Mouse (Mus musculus): ENCODE results near the gene Atp6v0d1. TPM values are rescaled to one million over a fixed set of nuclear protein-coding genes. Genes with fewer than 3 reads are reported as not detected.

The Atp6v0d1 gene
- polyA plus RNA-seq, 1 experiment, result 148 TPM

Other genes with a start within 250 kb of the Atp6v0d1 start
- gene Lrrc29, start 239.8 kb downstream of the Atp6v0d1 start, polyA plus RNA-seq (2012; rRNA removed), result 3.9 and 6.1 TPM in 2 replicates
- 72.7 and 103 TPM in 2 replicates for gene Tmem208, start 239.7 kb downstream of the Atp6v0d1 start, polyA plus RNA-seq (2012; rRNA removed)
- gene Fhod1, start 218.1 kb downstream of the Atp6v0d1 start, polyA plus RNA-seq (2012; rRNA removed), result 17.0 and 18.4 TPM in 2 replicates
- 2.6 and 3.4 TPM in 2 replicates for gene Slc9a5, start 217.2 kb downstream of the Atp6v0d1 start, polyA plus RNA-seq (2012; rRNA removed)
- 0.25 and 0.50 TPM in 2 replicates for gene Plekhg4, start 192.8 kb downstream of the Atp6v0d1 start, polyA plus RNA-seq (2012; rRNA removed)
- gene Kctd19, start 152.5 kb downstream of the Atp6v0d1 start, polyA plus RNA-seq (2012; rRNA removed), result 0.06 and 0.10 TPM in 2 replicates
- 0.48 and 0.53 TPM in 2 replicates for gene Lrrc36, start 152.5 kb downstream of the Atp6v0d1 start, polyA plus RNA-seq (2012; rRNA removed)
- gene Tppp3, start 94.5 kb downstream of the Atp6v0d1 start, polyA plus RNA-seq (2012; rRNA removed), result 84.1 and 93.7 TPM in 2 replicates
- gene Zdhhc1, start 69.1 kb downstream of the Atp6v0d1 start, polyA plus RNA-seq (2012; rRNA removed), result 56.7 and 64.7 TPM in 2 replicates
- gene Hsd11b2, start 47.3 kb downstream of the Atp6v0d1 start, polyA plus RNA-seq (2012; rRNA removed), result 0.49 and 0.52 TPM in 2 replicates
- 12.1 and 26.0 TPM in 2 replicates for gene Ripor1, start 39.2 kb upstream of the Atp6v0d1 start, polyA plus RNA-seq (2012; rRNA removed)
- gene Ctcf, start 70.5 kb upstream of the Atp6v0d1 start, polyA plus RNA-seq (2012; rRNA removed), result 21.6 and 31.5 TPM in 2 replicates
- gene Agrp, start 71.3 kb upstream of the Atp6v0d1 start, polyA plus RNA-seq (2012; rRNA removed), result 0.27 and 0.89 TPM in 2 replicates
- 0.53 and 0.61 TPM in 2 replicates for gene Carmil2, start 120.2 kb upstream of the Atp6v0d1 start, polyA plus RNA-seq (2012; rRNA removed)
- 18.2 and 18.8 TPM in 2 replicates for gene Acd, start 135.1 kb upstream of the Atp6v0d1 start, polyA plus RNA-seq (2012; rRNA removed)
- gene Pard6a, start 135.1 kb upstream of the Atp6v0d1 start, polyA plus RNA-seq (2012; rRNA removed), result 11.2 and 15.4 TPM in 2 replicates
- not detected in 2 replicates for gene 4933405L10Rik, start 141.6 kb upstream of the Atp6v0d1 start, polyA plus RNA-seq (2012; rRNA removed)
- gene Enkd1, start 142.2 kb upstream of the Atp6v0d1 start, polyA plus RNA-seq (2012; rRNA removed), result 9.6 and 11.5 TPM in 2 replicates
- gene Gfod2, start 192.6 kb upstream of the Atp6v0d1 start, polyA plus RNA-seq (2012; rRNA removed), result 5.2 and 5.9 TPM in 2 replicates

Measured in urinary bladder, adult 2 months (tissue).